Mouse (Mus musculus) limb, embryonic 14.5 days (tissue): ENCODE measurements around the gene Cramp1l. TPM values are rescaled to one million over a fixed set of nuclear protein-coding genes. Genes with fewer than 3 reads are reported as not detected.

Experiments
- ATAC-seq: fragments of 200-750 bp; cut with Nextera tagmentation; 2 replicates; pipeline ENCODE4 v1.8.0; 2017; ENCODE audit warnings: low read depth, moderate number of reproducible peaks, moderate TSS enrichment; ENCODE audit not compliant: low FRiP score
- DNase-seq: peaks from one replicate; pipeline ENCODE4 v3.0.0-alpha.2; 2015; ENCODE audit warnings: low spot score
- H3K27ac ChIP-seq: fragments of 300-500 bp; sonication (generic); replicated peaks from 2 replicates; pipeline ENCODE4 v1.5.1; 2014; ENCODE audit warnings: low read depth, mild to moderate bottlenecking, low read length, moderate library complexity, mixed read lengths
- H3K27me3 ChIP-seq: fragments of 300-500 bp; sonication (generic); 2 replicates; pipeline ENCODE4 v1.6.1; 2014; ENCODE audit warnings: low read length, mixed read lengths; ENCODE audit not compliant: control insufficient read depth, insufficient read depth
- H3K36me3 ChIP-seq: fragments of 300-500 bp; sonication (generic); 2 replicates; pipeline ENCODE4 v1.6.1; 2014; ENCODE audit warnings: mild to moderate bottlenecking, low read length, moderate library complexity, mixed read lengths; ENCODE audit not compliant: control insufficient read depth, insufficient read depth
- H3K4me1 ChIP-seq: fragments of 300-500 bp; sonication (generic); 2 replicates; pipeline ENCODE4 v1.6.1; 2014; ENCODE audit warnings: antibody characterized with exemption, low read length, mixed read lengths; ENCODE audit not compliant: control insufficient read depth, insufficient read depth
- H3K4me2 ChIP-seq: fragments of 300-500 bp; sonication (generic); replicated peaks from 2 replicates; pipeline ENCODE4 v1.6.1; 2014; ENCODE audit warnings: low read depth, mild to moderate bottlenecking, low read length, moderate library complexity; ENCODE audit not compliant: severe bottlenecking
- H3K4me3 ChIP-seq: fragments of 300-500 bp; sonication (generic); replicated peaks from 2 replicates; pipeline ENCODE4 v1.5.1; 2014; ENCODE audit warnings: low read length
- H3K9ac ChIP-seq: fragments of 300-500 bp; sonication (generic); 2 replicates; pipeline ENCODE4 v1.6.1; 2014; ENCODE audit warnings: mild to moderate bottlenecking, low read depth, low read length, moderate library complexity; ENCODE audit not compliant: severe bottlenecking
- H3K9me3 ChIP-seq: fragments of 300-500 bp; sonication (generic); 2 replicates; pipeline ENCODE4 v1.6.1; 2016; ENCODE audit warnings: low read length; ENCODE audit not compliant: control insufficient read depth
- POLR2A ChIP-seq: fragments of 200-500 bp; IDR thresholded peaks from 2 replicates; pipeline ENCODE4 v1.8.0; 2012; ENCODE audit warnings: inconsistent platforms, mild to moderate bottlenecking, moderate library complexity, borderline replicate concordance; ENCODE audit not compliant: insufficient read depth, insufficient read length; ENCODE audit errors: extremely low read depth
- WGBS: fragments of 180-500 bp; shearing (Covaris S2); extraction: QIAGEN DNeasy Blood & Tissue Kit; methylation state at CpG from one replicate; pipeline ENCODE4 v1.1.7; 2014; 5-methylcytosine and 5-hydroxymethylcytosine counted together
- polyA plus RNA-seq, 2 experiments: library from polyadenylated mRNA; depleted of rRNA in 1 of 2; stranded (reverse) in 1 of 2; unstranded in 1 of 2; fragments of >200 nt; fragmentation: Nextera tagmentation in 1 of 2; extraction: Ambion mirVana in 1 of 2; gene quantifications; 2 replicates each; pipeline versions ENCODE4 v1.2.1 to v1.2.3; 2012 to 2014

The Cramp1l gene
- 33.5 and 41.9 TPM in 2 replicates for polyA plus RNA-seq (2012; rRNA removed)
- polyA plus RNA-seq (2014; fragmentation: Nextera tagmentation; extraction: Ambion mirVana), result 8.1 and 10.0 TPM in 2 replicates

DNA sequence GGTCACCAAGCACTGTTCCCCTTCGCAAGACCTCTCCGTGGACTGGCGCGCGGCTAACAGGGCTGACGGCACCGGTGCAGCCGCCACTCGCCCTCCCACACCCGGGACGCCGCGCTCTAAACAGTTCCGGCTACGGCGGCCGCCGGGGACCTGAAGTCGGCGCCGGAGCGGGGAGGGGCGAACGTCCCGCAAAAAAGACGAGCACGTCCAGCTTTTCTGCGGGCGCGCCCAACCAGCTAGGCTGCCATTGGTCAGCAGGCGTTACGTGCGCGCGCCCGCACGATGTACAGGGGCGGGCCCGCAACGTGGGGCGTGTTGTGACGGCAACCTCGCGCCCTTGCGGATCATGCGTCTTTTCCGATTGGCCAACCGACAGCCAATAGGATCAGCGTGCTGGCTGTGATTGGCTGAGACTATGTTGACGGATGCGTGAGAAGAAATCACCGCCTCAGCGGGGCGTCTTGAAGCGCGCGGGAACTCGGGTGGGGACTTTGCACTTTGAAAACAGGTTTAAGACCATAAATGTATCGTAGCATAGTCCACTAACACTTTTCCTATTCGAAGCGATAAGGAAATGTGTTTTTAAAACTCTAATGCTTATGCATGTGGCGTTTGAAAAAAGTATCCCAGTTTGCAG, at the start of gene Cramp1l, which contains the start of gene Ift140:
Gene Cramp1l (minus strand): TSS at position 134 of the 637 bp plus-strand sequence.
Gene Ift140 (plus strand): TSS at position 431 of the 637 bp plus-strand sequence.
- Histone ChIP-seq H3K36me3 (peaks cover 26% of the 10 kb centered on the region), H3K9me3 (no peaks in the 10 kb centered on the region), H3K9ac (peak within 1 kb of the TSS; percentile 91), H3K4me1 (peaks cover 12% of the 10 kb centered on the region), H3K4me2 (peak within 1 kb of the TSS; percentile 91), H3K4me3 (peak within 1 kb of the TSS; percentile 98), H3K27me3 (no peaks in the 10 kb centered on the region), H3K27ac (peak within 1 kb of the TSS; percentile 74)
- 0 out of 2 replicates have a peak, but pooled peaks have one; percentile 57 for TF ChIP-seq POLR2A
- under 1% methylated on average over 39 of the region's 62 CpGs for WGBS
- DNase-seq (peak; percentile 100), ATAC-seq (peak; percentile 98)

DNA sequence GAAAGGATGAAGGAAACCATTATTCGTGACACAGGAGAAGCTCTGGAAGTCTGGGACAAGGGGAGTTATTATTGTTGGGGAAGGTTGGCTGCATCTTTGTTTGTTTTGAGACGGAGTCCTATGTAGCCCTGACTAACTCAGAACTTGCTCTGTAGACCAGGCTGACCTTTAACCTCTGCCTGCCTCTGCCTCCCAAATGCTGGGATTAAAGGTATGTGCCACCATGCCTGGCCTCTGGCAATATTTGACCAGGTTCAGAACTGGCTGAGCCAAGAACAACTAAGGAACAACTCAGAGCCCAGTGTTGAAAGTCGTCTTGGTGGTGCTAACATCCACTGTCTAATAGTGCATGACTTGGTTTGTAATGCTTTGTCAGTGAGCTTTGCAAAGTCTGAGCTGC, 49.6 kb upstream of the Cramp1l start:
- no peak for TF ChIP-seq POLR2A
- ATAC-seq, result no peak
- DNase-seq, result no peak
- H3K4me2 ChIP-seq, result no peak overlapping the region
- H3K27ac ChIP-seq, result no peak overlapping the region
- no peaks in the 10 kb centered on the region for H3K27me3 ChIP-seq
- H3K4me3 ChIP-seq, result no peak overlapping the region
- no peaks in the 10 kb centered on the region for H3K9me3 ChIP-seq
- H3K9ac ChIP-seq, result no peak overlapping the region
- peaks cover 27% of the 10 kb centered on the region for H3K36me3 ChIP-seq
- H3K4me1 ChIP-seq, result no peaks in the 10 kb centered on the region
- 82% methylated on average over 3 of the region's 3 CpGs for WGBS

DNA sequence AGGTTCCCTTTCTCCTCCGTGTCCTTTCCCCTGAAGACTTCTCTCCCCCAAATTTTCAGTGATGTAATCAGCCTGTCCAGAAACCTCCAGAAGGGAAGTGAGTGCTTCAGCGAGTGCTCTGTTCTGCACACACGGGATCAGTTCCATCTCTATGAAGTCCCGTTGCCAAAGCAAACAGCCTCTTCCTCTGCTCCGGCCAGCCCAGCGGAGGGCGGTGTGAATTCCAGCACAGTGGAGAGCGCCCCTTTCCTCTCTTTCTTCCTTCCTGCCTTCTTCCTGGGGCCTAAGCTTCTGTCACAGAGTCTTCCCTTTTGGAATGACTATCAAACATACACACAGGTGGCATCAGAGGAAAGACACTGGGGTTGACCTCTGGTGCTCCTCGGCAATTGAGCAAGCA, 48.8 kb upstream of the Cramp1l start:
- no peak overlapping the region for H3K9ac ChIP-seq
- no peaks in the 10 kb centered on the region for H3K4me1 ChIP-seq
- WGBS, result 76% methylated on average over 9 of the region's 9 CpGs
- no peak for TF ChIP-seq POLR2A
- peaks cover 33% of the 10 kb centered on the region for H3K36me3 ChIP-seq
- DNase-seq, result peak; percentile 28
- H3K4me2 ChIP-seq, result no peak overlapping the region
- no peak overlapping the region for H3K4me3 ChIP-seq
- H3K27ac ChIP-seq, result no peak overlapping the region
- no peaks in the 10 kb centered on the region for H3K9me3 ChIP-seq
- H3K27me3 ChIP-seq, result no peaks in the 10 kb centered on the region
- no peak for ATAC-seq

DNA sequence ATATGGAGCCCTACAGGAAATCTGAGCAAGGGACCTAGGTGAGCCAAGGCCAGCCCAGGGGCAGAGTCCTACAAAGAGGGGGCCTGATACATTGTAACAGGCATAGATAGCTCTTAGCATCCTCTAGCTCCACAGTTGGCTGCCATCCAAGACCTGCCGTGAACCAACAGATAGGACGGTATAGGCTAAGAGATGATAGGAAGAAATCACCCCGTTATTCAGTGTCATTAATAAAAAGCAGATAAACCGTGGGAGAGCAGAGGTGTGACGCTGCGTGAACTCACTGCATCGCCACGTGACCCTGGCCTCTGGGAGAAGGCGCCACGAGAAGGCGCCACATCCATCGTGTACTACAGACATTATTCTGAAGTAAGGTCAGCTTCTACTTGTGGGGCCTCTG, 48.3 kb upstream of the Cramp1l start:
- H3K4me2 ChIP-seq, result no peak overlapping the region
- no peaks in the 10 kb centered on the region for H3K4me1 ChIP-seq
- DNase-seq (no peak), ATAC-seq (no peak)
- 83% methylated on average over 12 of the region's 12 CpGs for WGBS
- no peak overlapping the region for H3K4me3 ChIP-seq
- H3K9ac ChIP-seq, result no peak overlapping the region
- TF ChIP-seq POLR2A, result no peak
- no peaks in the 10 kb centered on the region for H3K27me3 ChIP-seq
- no peak overlapping the region for H3K27ac ChIP-seq
- H3K36me3 ChIP-seq, result peaks cover 29% of the 10 kb centered on the region
- H3K9me3 ChIP-seq, result no peaks in the 10 kb centered on the region

DNA sequence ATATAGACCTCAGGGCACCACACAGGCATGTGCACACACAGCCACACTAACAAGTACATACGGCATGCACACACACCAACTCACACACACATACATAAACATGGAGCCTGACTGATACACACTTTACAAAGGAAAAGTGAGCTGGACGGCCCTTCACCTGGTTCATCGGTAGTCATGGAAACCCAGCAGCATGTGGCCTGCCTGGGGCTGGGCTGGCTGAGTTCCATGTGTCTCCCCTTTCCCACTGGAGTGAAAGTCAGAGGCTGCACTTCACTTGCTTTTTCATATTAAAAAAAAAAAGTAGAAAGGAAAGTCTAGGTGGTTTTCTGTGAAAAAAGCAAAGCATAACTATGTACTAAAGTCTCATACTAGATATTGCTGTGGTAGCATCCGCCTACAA, 47.7 kb upstream of the Cramp1l start:
- TF ChIP-seq POLR2A, result no peak
- Histone ChIP-seq H3K27me3 (no peaks in the 10 kb centered on the region), H3K4me1 (no peaks in the 10 kb centered on the region), H3K9me3 (no peaks in the 10 kb centered on the region), H3K9ac (no peak overlapping the region), H3K4me2 (no peak overlapping the region), H3K4me3 (no peak overlapping the region), H3K36me3 (peaks cover 25% of the 10 kb centered on the region), H3K27ac (no peak overlapping the region)
- DNase-seq, result no peak
- ATAC-seq, result no peak
- 80% methylated on average over 4 of the region's 4 CpGs for WGBS
